Mouse (Mus musculus): ENCODE results near the gene Hltf.
A peak's percentile ranks its signal among the peaks of the same experiment; 100 is the strongest.

- TF ChIP-seq EP300 (IDR thresholded peaks at IDR 0.05; ENCODE audit: insufficient read depth, low read depth, low read length) (0 out of 2 replicates have a peak, but pooled peaks have one; percentile 10), CTCF (IDR thresholded peaks at IDR 0.05; ENCODE audit: low read depth, low read length) (no peak)
Measured at GRCm38 (mm10) chr3:20119686-20120244, 62.2 kb downstream of the Hltf start.

Data from ES-Bruce4 (cell line).